Mouse (Mus musculus) limb, embryonic 13.5 days (tissue): Measurements from ENCODE around the gene Fbxw13. TPM values are rescaled to one million over a fixed set of nuclear protein-coding genes. Genes with fewer than 3 reads are reported as not detected.
"Not testable (repeated sequence)": the region's sequence is repeated elsewhere in the genome, so short reads cannot be mapped to it uniquely, and the experiment has no call there.

Experiments used
- ATAC-seq: fragments of 200-750 bp; cut with Nextera tagmentation; 2 replicates; pipeline ENCODE4 v1.8.0; 2017; ENCODE audit warnings: low read depth, moderate number of reproducible peaks, moderate TSS enrichment; ENCODE audit not compliant: low FRiP score
- H3K27ac ChIP-seq: fragments of 300-500 bp; sonication (generic); 2 replicates; pipeline ENCODE4 v1.5.1; 2015; ENCODE audit warnings: inconsistent platforms, mild to moderate bottlenecking, moderate library complexity
- H3K27me3 ChIP-seq: fragments of 300-500 bp; sonication (generic); 2 replicates; pipeline ENCODE4 v1.6.1; 2015; ENCODE audit warnings: mild to moderate bottlenecking, inconsistent platforms
- H3K36me3 ChIP-seq: fragments of 300-500 bp; sonication (generic); 2 replicates; pipeline ENCODE4 v1.6.1; 2015; ENCODE audit warnings: inconsistent platforms, mild to moderate bottlenecking, moderate library complexity
- H3K4me1 ChIP-seq: fragments of 300-500 bp; sonication (generic); 2 replicates; pipeline ENCODE4 v1.6.1; 2015; ENCODE audit warnings: inconsistent platforms
- H3K4me2 ChIP-seq: fragments of 300-500 bp; sonication (generic); replicated peaks from 2 replicates; pipeline ENCODE4 v1.6.1; 2015; ENCODE audit warnings: inconsistent platforms, mild to moderate bottlenecking, moderate library complexity
- H3K4me3 ChIP-seq: fragments of 300-500 bp; sonication (generic); 2 replicates; pipeline ENCODE4 v1.5.1; 2015; ENCODE audit warnings: moderate library complexity, mild to moderate bottlenecking, inconsistent platforms
- H3K9ac ChIP-seq: fragments of 300-500 bp; sonication (generic); 2 replicates; pipeline ENCODE4 v1.6.1; 2015; ENCODE audit warnings: mild to moderate bottlenecking, inconsistent platforms
- H3K9me3 ChIP-seq: fragments of 300-500 bp; sonication (generic); 2 replicates; pipeline ENCODE4 v1.6.1; 2016; ENCODE audit warnings: inconsistent platforms
- WGBS: fragments of 180-500 bp; shearing (Covaris S2); methylation state at CpG from one replicate; pipeline ENCODE4 v1.1.7; 2015; 5-methylcytosine and 5-hydroxymethylcytosine counted together
- polyA plus RNA-seq: library from polyadenylated mRNA; unstranded; fragments of >200 nt; fragmentation: Nextera tagmentation; extraction: Ambion mirVana; gene quantifications from 2 replicates; pipeline ENCODE4 v1.2.1, GENCODE M21; 2015

The Fbxw13 gene
- not detected in 2 replicates for polyA plus RNA-seq

GRCm38 (mm10) chr9:109195875-109196274, at the start of gene Fbxw13:
Gene Fbxw13, minus strand, starts transcription at chr9:109195975.
- not testable (repeated sequence) for H3K9me3 ChIP-seq, H3K27ac ChIP-seq, H3K4me1 ChIP-seq, H3K9ac ChIP-seq, ATAC-seq, H3K4me2 ChIP-seq, H3K27me3 ChIP-seq, H3K36me3 ChIP-seq, H3K4me3 ChIP-seq
- 67% methylated on average over 3 of the region's 3 CpGs for WGBS

- no peak within 1 kb of the TSS for H3K4me3 ChIP-seq
- WGBS: 88% methylated on average over 1 of the region's 1 CpGs
- H3K9me3 ChIP-seq: no peaks in the 10 kb centered on the region
- no peaks in the 10 kb centered on the region for H3K36me3 ChIP-seq
- no peaks in the 10 kb centered on the region for H3K27me3 ChIP-seq
- no peaks in the 10 kb centered on the region for H3K4me1 ChIP-seq
- H3K9ac ChIP-seq: no peak within 1 kb of the TSS
- ATAC-seq: no peak
- no peak within 1 kb of the TSS for H3K27ac ChIP-seq
- H3K4me2 ChIP-seq: no peak within 1 kb of the TSS
Observed at GRCm38 (mm10) chr9:109234654-109235053, 38.9 kb upstream of the Fbxw13 start, which contains the start of gene Fbxw20. Gene Fbxw20, minus strand, starts transcription at chr9:109234754.

- Histone ChIP-seq H3K27me3 (no peaks in the 10 kb centered on the region), H3K9me3 (no peaks in the 10 kb centered on the region), H3K4me3 (no peak overlapping the region), H3K27ac (no peak overlapping the region), H3K36me3 (no peaks in the 10 kb centered on the region), H3K4me2 (no peak overlapping the region), H3K4me1 (no peaks in the 10 kb centered on the region), H3K9ac (no peak overlapping the region)
- no peak for ATAC-seq
- 74% methylated on average over 6 of the region's 6 CpGs for WGBS
Observed at GRCm38 (mm10) chr9:109218449-109218848, 22.7 kb upstream of the Fbxw13 start.

- not testable (repeated sequence) for H3K36me3 ChIP-seq, H3K9me3 ChIP-seq, H3K27ac ChIP-seq, ATAC-seq, H3K9ac ChIP-seq, H3K4me1 ChIP-seq, H3K27me3 ChIP-seq, H3K4me2 ChIP-seq, H3K4me3 ChIP-seq
- 70% methylated on average over 1 of the region's 1 CpGs for WGBS
Observed at GRCm38 (mm10) chr9:109201347-109201746, 5.6 kb upstream of the Fbxw13 start.

- no peaks in the 10 kb centered on the region for H3K36me3 ChIP-seq
- H3K27me3 ChIP-seq: no peaks in the 10 kb centered on the region
- no peaks in the 10 kb centered on the region for H3K4me1 ChIP-seq
- 93% methylated on average over 1 of the region's 1 CpGs for WGBS
- H3K9me3 ChIP-seq: no peaks in the 10 kb centered on the region
- H3K9ac ChIP-seq: no peak overlapping the region
- no peak overlapping the region for H3K4me2 ChIP-seq
- H3K4me3 ChIP-seq: no peak overlapping the region
- H3K27ac ChIP-seq: no peak overlapping the region
- no peak for ATAC-seq
Observed at GRCm38 (mm10) chr9:109200349-109200748, 4.6 kb upstream of the Fbxw13 start.

- H3K9me3 ChIP-seq: no peaks in the 10 kb centered on the region
- H3K4me3 ChIP-seq: no peak overlapping the region
- no peak for ATAC-seq
- no peak overlapping the region for H3K4me2 ChIP-seq
- 61% methylated on average over 1 of the region's 1 CpGs for WGBS
- no peak overlapping the region for H3K27ac ChIP-seq
- no peaks in the 10 kb centered on the region for H3K27me3 ChIP-seq
- H3K9ac ChIP-seq: no peak overlapping the region
- no peaks in the 10 kb centered on the region for H3K36me3 ChIP-seq
- no peaks in the 10 kb centered on the region for H3K4me1 ChIP-seq
Observed at GRCm38 (mm10) chr9:109199353-109199752, 3.6 kb upstream of the Fbxw13 start.

GRCm38 (mm10) chr9:109177208-109177607, 18.6 kb downstream of the Fbxw13 start:
- no peak overlapping the region for H3K9ac ChIP-seq
- H3K4me3 ChIP-seq: no peak overlapping the region
- no peaks in the 10 kb centered on the region for H3K27me3 ChIP-seq
- H3K9me3 ChIP-seq: peaks cover 6% of the 10 kb centered on the region
- no peaks in the 10 kb centered on the region for H3K4me1 ChIP-seq
- no peaks in the 10 kb centered on the region for H3K36me3 ChIP-seq
- ATAC-seq: no peak
- no peak overlapping the region for H3K27ac ChIP-seq
- H3K4me2 ChIP-seq: no peak overlapping the region
- 81% methylated on average over 1 of the region's 1 CpGs for WGBS

GRCm38 (mm10) chr9:109176301-109176700, 19.5 kb downstream of the Fbxw13 start:
- no peaks in the 10 kb centered on the region for H3K36me3 ChIP-seq
- no peak for ATAC-seq
- H3K27me3 ChIP-seq: no peaks in the 10 kb centered on the region
- H3K27ac ChIP-seq: no peak overlapping the region
- H3K4me1 ChIP-seq: no peaks in the 10 kb centered on the region
- no peak overlapping the region for H3K9ac ChIP-seq
- peaks cover 6% of the 10 kb centered on the region for H3K9me3 ChIP-seq
- 78% methylated on average over 1 of the region's 1 CpGs for WGBS
- H3K4me2 ChIP-seq: no peak overlapping the region
- H3K4me3 ChIP-seq: no peak overlapping the region

GRCm38 (mm10) chr9:109167316-109167715, 28.5 kb downstream of the Fbxw13 start:
- Histone ChIP-seq H3K27me3 (no peaks in the 10 kb centered on the region), H3K4me3 (no peak overlapping the region), H3K4me1 (no peaks in the 10 kb centered on the region), H3K36me3 (no peaks in the 10 kb centered on the region), H3K9me3 (peaks cover 10% of the 10 kb centered on the region; the same call in 1 of the 2 replicates), H3K4me2 (no peak overlapping the region), H3K27ac (no peak overlapping the region), H3K9ac (no peak overlapping the region)
- ATAC-seq: no peak

- H3K4me2 ChIP-seq: no peak within 1 kb of the TSS
- no peak within 1 kb of the TSS for H3K4me3 ChIP-seq
- no peak within 1 kb of the TSS for H3K9ac ChIP-seq
- H3K9me3 ChIP-seq: no peaks in the 10 kb centered on the region
- no peak for ATAC-seq
- no peaks in the 10 kb centered on the region for H3K36me3 ChIP-seq
- H3K27me3 ChIP-seq: no peaks in the 10 kb centered on the region
- no peaks in the 10 kb centered on the region for H3K4me1 ChIP-seq
- WGBS: 59% methylated on average over 3 of the region's 3 CpGs
- H3K27ac ChIP-seq: no peak within 1 kb of the TSS
Observed at GRCm38 (mm10) chr9:109161941-109162340, 33.8 kb downstream of the Fbxw13 start, which contains the start of gene Fbxw21. Gene Fbxw21, minus strand, starts transcription at chr9:109162041.

GRCm38 (mm10) chr9:109140414-109140813, 55.4 kb downstream of the Fbxw13 start:
- not testable (repeated sequence) for H3K27ac ChIP-seq, H3K36me3 ChIP-seq, ATAC-seq, H3K9ac ChIP-seq, H3K4me3 ChIP-seq, H3K27me3 ChIP-seq, H3K9me3 ChIP-seq, H3K4me1 ChIP-seq, H3K4me2 ChIP-seq
- 63% methylated on average over 4 of the region's 4 CpGs for WGBS

- no peak for ATAC-seq
- no peaks in the 10 kb centered on the region for H3K36me3 ChIP-seq
- 81% methylated on average over 5 of the region's 5 CpGs for WGBS
Observed at GRCm38 (mm10) chr9:109130076-109130475, 65.7 kb downstream of the Fbxw13 start.

More at GRCm38 (mm10) chr9:109130076-109130475, 65.7 kb downstream of the Fbxw13 start:
- Histone ChIP-seq H3K9ac (no peak overlapping the region), H3K27ac (no peak overlapping the region), H3K4me3 (no peak overlapping the region), H3K4me1 (no peaks in the 10 kb centered on the region), H3K4me2 (no peak overlapping the region), H3K9me3 (no peaks in the 10 kb centered on the region), H3K27me3 (no peaks in the 10 kb centered on the region)
